Mouse (Mus musculus): ENCODE data around the gene Arid1b.
A peak's percentile ranks its signal among the peaks of the same experiment; 100 is the strongest.

Gene Arid1b

DNA sequence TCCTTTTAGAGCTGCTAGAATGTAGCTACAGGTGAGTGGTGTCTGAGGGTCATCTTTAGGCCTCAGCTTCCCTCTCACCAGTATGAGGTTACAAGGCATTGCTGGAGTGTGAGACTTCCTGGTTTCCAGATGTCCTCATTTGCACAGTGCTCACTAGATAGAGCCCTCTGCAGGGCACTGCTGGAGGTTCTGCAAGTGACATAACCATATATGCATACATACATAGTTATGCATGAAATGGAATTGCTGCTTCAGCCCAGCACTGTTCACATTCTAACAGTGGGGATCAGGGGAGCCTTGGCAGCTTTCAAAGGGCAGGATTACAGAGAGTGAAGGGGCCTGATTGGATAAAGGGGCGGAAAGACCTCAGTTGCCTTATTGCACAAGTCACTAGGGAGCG is 193.4 kb downstream of the Arid1b start:
- no peak for DNase-seq (ENCODE audit: low read depth, low spot score)

DNA sequence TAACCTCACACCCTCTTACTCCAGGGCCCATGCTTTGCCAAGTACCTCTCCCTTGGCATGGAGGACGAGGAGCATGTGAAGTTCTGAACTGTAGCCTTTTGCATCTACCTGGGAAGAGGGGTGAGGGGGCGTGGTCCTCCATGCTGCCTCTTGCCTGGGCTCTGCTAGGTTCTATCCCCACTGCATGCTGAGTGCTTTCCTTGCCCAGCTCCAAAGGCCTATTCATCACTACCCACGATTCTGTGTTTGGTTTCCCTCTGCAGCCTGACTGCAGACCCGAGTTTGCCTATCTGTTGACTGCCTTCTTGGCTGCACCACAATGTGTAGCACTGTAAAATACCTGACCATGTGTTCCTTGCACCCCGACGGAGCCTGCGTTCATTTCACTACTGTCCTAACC is 194.3 kb downstream of the Arid1b start:
- no peak for DNase-seq (ENCODE audit: low read depth, low spot score)

DNA sequence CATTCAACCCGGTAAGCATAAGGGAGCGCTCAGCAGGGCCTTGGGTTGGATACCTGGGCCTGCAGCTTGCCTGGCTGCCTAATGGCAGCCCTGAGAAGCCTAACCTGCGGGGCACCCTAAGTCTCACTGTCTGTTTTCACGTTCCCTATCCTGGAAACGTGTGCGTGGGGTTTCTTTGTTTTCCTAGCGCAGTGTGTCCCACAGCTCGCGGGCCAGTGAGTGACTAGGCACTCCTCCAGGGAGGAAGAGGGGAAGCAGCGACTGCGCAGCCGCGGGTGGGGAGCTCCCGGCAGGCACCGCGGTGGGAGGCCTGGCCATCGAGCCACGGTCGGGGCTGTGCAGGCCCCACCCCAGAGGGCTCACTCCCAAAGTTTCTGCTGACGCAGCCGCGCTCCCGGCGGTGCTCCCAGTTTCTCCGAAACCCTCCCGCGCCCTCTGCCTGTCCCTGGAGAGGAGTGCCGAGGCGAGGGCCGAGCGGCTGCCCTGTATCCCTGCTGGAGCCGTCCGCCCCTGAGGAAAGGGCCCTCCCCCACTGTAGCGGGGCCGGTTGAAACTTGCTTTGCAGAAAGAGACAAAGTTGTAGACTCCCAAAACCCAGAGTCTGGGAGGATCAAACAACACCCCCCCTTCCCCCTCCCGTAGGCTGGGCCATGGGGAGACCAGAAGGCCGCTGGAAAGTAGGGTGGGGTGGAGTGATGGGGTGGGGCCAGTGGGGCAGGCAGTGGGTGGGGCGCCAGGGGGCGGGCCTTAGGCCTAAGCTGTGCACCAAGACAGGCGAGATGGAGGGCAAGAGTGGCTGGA is 195.6 kb downstream of the Arid1b start:
- peak; percentile 72 for DNase-seq (ENCODE audit: low read depth, low spot score)

DNA sequence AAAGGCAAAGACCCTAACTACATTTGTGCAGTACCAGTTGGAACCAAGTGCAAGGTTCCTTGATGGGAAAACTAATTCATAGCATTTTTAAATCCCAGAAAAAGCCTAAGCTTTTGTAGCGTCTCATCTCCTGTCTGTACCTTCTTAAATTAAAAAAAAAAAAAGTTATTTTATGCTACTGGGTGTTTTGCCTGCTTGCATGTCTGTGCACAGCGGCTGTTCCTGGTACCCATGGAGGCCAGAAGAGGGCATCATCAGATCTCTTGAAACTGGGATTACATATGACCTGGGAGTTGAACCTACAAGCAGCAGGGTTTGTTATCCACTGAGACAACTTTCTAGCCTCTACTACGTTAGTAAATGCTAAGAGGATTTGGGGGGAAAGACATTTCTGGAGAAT is 196.2 kb downstream of the Arid1b start:
- no peak for DNase-seq (ENCODE audit: low read depth, low spot score)

DNA sequence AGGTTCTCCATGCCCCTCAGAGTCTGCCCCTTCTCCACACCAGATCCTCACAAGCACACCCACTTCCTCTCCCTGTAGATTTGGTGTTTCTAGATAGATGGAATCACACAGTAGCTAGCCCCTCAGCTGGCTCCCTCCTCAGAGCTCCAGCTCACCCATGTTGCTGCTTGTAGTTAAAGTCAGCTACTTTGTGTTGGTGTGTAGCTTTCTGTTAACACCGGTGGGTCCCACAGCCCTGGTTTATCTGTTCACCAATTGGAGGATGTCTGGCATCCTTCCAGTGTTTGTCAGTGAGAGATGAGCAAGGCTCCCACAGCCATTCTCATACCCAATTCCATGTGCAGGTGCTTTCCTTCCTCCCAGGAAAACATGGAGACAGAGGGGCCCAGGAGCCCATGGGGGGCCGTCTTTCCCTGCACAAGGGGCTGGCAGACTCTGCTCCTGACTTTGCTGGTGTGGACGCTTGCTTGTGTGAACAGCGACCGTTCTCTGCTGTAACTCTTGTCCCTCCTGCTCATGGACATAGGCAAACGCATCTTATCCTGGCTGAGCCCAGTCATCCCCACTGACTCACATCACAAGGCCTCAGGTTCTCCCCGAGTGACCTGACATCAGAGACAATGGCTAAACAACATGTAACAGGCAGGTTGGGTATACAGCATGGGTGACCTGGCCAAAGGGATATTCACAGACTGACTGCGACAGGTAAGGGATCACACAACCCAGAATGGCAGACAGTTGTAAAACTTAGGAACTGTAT is 200.2 kb downstream of the Arid1b start:
- DNase-seq (ENCODE audit: low read depth, low spot score): no peak

DNA sequence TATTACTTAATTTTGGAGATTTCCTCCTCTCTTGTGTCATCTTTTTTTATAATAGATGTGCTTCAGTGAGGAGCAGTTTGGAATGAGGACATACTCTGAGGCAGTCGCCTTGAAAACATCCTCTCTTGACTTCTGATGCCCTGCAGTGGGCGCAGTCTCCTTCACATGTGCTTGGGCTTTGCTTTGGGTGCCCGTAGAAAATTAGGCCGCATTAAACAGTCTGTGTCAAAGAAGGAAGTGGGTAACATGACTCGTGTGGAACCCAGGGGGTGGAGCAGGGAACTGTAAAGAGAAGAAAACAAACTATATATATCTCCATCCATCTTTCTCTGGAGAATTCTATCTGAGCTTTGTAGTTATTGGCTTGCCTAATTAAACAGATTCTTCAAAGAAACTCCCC is 201.3 kb downstream of the Arid1b start:
- no peak for DNase-seq (ENCODE audit: low read depth, low spot score)

DNA sequence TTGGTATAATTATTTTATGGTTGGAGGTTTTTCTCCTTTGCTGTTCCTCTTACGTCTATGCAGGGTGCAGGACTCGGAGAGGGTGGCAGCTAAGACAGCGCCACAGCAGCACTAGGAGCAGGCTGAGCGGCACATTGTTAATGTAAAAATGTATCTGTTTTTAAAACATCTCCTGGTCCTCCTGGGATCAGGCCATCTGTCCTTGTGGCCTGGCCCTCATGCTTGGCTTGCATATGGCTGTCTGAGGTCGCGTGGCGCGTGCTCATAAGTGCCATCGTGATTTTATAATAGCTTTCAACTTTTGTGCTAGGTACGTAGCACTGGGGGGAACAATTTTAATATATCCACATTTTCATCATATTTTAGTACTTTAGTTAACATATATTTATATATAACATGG is 201.9 kb downstream of the Arid1b start:
- no peak for DNase-seq (ENCODE audit: low read depth, low spot score)

DNA sequence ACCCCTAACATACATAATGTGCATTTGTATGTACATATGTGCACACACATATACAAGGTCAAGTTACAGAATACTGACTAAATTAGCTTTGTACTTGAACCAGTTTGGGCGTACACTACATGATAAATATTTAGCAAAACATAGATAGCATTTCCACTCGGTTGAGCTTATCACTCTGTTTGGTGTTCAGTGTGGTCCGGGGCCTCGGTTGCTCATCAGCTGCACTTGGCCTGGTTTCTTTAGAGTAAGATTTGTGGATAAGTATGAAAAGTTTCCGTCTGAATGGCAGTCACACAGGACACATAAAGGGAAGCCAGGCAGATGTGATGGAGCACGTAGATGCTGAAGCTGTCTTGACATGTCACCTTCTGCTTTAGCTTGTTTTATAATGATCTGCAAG is 202.4 kb downstream of the Arid1b start:
- no peak for DNase-seq (ENCODE audit: low read depth, low spot score)

DNA sequence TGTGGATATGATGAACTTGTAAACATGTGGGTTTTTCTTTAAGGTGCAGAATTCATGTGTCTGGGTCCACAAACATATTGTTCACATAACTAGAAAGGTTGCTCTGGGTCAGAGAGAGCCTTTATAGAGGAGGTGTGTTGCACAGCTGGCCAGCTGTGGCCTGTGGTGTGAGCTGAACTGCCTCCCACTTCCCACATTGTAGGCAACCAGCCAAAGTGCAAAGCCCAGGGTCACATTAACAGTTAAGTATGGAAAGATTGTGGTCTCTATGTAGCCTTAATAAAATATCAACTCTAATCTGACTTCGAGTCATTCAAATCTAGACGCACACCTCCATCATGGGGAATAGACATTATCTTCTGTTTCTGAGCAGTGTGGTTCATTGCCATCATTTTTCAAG is 203.0 kb downstream of the Arid1b start:
- no peak for DNase-seq (ENCODE audit: low read depth, low spot score)

DNA sequence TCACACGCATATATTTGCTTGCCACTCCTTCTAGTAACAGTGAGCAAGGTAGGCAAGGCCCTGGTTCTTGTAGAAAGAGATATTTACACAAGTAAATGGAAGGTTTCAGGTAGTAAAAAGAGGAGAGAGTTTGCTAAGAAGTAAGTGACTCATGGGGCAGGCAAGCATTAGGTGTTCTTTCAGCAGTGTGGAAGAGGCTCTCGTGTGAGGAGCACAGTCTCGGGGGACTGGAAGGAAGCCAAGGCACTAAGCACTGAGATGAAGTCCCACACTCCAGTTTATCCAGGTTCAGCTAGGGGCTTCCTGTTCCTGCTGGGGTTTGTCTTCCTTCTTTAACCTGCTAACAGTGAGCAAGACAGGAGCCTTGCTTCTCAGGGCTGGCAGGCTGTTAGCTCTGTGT is 203.6 kb downstream of the Arid1b start:
- no peak for DNase-seq (ENCODE audit: low read depth, low spot score)

DNA sequence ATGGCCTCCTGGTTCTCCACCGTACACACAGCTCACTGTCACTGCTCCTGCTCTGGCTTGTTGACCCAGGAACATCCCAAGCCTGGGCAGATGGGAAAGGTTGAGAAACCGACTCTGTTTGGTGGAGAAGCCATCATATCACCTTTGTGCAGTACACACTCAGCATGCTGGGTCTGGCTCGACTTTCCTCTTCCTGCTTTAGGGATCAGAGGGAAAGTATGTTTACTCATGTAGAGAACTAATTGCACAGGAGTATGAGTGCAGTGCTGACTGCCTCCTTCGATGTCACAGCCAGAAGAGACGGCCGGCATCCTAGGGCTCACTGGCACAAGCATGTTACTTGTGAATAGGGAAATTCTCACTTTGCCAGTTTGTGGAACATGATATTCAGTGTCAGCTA is 204.1 kb downstream of the Arid1b start:
- no peak for DNase-seq (ENCODE audit: low read depth, low spot score)

DNA sequence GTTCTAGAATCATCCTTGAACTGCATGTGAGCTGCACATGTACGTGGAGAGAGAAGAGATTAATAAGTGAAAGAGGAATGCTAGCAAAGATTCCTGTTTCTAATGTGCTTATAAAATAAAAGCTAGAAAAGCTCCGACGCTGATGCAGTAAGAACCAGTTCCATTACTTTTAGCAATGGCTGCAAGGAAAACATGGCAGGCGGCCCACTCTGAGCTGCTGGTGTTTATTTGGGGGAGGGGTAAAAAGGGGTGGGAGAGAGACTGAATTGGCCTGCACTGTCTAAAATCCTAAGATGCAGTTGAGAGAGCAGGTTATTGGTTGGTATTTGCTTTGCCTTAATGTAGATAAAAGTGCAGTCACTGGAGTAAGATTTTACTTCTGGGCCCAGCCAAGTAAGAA is 204.7 kb downstream of the Arid1b start:
- no peak for DNase-seq (ENCODE audit: low read depth, low spot score)

DNA sequence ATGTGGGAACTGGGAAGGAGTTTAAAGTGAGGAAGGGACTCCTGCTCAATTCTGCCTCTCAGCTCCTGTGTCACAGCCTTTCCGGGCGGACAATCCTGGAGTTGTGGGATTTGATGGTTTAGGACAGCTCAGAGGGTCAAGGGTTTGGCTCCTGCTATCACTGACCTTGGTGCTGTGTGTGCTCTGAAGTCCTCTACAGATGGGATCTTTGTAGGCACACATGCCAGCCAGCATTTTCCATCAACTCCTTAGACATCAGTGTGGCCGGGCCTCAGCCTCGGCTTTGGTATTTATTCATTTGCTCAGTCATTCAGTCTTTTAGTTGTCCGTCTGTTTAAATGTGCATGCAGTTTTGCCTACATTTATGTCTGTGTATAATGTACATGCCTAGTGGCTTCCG is 206.5 kb downstream of the Arid1b start:
- DNase-seq (ENCODE audit: low read depth, low spot score): no peak

DNA sequence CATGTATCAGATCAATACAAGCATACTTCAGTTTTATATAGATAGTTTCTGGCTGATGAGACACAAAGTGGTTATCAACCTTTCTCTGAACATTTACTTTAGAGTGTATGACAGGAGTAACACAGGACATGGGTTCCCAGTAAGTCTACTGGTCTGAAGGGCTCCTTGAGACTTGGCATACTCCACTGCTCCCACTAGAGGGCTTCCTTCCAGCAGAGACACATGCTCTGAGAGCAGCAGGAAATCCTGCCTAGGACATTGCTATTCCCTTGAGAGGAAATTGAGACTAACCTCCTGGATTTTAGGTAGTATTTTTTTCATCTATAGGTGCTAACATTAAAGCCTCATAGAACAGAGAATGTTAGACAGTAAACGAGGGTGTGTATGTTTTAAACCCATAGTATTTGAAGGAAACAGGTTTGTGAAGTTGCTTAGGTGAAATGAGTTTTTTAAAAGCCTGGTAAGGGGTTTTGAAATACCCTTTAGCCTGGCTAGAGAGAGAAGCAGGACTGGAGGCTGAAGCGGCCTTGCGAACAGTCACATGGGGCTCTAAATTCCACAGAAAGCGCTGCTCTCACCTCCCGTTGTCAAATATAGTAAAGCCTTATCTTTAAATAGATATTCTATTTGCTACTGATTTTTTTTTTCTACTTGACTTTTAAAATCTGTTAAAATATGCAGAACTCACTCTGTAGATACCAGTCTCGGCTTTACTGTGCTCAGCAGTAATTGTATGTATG is 207.9 kb downstream of the Arid1b start:
- DNase-seq (ENCODE audit: low read depth, low spot score): no peak

DNA sequence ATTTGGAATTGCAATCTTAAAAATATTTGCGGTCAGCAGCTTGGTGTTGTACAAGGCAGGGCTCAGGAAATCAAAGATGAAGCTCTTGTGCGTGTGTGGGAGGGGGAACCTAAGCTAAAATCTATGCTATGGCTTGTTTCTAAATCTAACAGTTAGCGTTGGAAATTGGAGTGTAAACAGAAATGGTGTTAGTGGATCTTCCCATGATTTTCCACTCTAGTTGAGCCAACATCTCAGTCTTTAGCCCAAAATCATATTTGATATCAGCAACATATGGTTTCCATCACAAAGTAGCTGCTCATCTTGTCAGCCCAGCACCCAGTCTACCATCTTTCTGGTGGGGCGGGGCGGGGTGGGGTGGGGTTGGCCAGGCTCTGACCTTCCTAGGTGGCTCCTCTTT is 208.6 kb downstream of the Arid1b start:
- no peak for DNase-seq (ENCODE audit: low read depth, low spot score)

DNA sequence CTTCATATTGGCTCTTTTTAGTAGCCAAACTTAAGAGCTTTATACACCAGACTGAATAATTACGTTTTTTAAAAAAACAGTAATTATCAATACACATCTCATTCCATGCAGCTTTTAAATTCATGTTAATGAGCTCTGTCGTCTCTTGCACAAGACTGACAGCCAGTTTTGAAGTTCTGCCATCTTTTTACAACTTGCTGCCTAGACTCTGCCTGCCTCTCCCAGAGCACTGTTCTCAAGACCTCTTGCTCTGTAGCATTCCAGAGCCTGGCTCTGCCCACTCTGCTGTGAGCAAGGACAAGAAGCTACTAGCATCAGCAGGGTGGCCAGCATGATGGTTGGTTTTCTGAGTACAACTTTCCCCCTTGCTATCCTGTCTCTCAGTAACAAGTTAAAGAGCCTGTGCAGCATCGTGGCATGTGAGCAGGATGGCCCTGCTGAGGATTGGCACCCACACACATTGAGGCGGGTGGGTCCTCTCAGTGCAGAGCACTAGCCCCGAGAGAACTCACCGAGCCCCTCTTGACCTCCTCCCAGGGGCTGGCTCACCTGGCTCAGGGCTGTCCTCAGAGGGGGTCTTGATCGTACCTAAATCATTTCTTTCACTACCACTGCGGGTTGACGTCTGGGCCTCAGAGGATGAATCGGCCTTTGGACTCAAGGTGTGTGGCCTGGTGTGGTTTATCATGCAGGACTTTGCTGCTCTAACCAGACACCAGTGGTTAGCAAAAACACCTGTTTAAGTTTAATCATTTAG is 209.4 kb downstream of the Arid1b start:
- no peak for DNase-seq (ENCODE audit: low read depth, low spot score)

DNA sequence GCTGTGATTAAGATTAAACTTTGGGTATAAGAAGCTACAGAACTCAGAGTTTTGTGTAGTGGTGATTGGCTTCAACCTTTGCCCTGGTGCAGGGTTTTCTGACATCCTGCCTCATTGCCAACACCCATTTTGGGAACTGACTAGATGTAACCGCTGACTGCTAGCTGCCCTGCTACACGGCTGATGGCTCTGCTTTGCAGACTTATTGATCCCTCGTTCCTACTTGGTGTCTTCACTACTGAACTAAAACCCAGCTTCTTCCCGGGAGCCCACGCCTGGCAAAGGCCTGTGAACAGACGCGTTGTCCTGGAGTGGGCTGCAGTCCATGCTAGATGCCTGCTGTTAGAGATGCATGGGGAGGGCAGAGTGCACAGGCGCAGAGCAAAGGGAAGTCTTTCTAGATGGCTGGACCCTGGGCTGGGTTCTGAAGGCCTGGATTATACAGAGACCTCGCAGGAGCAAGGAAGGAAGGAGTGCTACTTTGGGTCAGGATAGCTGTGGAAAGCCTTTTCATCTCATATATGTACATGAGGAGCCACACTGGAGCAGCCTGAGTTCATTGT is 210.1 kb downstream of the Arid1b start:
- no peak for DNase-seq (ENCODE audit: low read depth, low spot score)

DNA sequence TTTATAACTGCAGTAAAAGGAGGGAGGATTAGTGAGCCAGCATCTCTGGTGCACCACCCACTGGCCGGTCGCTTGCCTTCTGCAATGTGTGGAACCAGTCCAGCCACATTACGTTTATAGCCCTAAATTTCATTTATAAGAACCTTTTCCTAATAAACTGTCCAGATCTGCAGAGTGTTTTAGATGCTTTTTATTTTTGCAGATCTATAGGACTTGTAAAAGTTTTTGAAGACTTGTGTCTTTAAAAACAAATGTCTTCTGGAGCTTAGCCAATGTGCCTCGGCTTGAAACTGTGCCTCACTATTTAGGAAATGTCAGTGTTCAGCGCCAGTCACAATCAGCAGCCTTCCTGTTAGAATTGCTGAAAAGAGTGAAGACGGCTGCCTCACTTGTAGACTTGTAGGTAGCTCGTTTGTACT is 211.0 kb downstream of the Arid1b start:
- no peak for DNase-seq (ENCODE audit: low read depth, low spot score)

DNA sequence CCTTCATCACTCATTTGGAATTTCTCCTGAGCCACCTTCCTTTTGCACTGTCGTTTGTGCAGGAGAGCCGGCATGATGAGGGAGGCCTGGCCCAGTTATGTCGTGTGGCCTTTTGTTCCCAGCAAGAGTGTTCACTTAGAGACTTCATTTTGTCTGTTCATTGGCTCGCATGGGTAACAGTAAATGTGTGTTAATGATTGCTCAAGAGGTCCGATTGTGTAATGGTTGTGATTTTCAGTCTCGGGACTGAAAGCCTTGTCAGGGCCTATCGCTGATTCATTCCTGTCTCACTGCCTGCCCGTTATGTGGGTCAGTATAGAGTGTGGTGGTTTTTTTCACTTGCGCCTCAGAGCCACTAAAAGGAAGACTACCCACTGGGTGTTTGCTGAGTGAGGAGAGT is 212.6 kb downstream of the Arid1b start:
- DNase-seq (ENCODE audit: low read depth, low spot score): no peak

DNA sequence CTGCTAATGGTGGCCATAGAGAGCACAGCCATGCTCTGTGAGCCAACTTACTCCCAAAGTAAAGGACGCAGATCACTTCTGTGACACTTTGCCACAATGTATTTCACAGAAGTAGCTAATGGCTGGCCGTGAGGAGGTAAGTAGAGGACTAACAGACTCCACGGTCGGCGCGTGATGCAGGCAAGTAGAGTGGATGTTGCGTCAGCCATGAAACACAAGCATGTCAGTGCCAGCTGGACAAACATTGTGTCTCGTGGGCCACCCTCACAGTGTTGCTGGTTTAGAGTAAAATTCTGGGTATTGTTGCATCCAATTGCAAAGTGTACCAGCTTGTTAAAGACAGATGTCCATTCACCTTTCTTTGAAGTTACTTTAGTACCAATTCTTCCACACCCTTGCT is 213.7 kb downstream of the Arid1b start:
- no peak for DNase-seq (ENCODE audit: low read depth, low spot score)

DNA sequence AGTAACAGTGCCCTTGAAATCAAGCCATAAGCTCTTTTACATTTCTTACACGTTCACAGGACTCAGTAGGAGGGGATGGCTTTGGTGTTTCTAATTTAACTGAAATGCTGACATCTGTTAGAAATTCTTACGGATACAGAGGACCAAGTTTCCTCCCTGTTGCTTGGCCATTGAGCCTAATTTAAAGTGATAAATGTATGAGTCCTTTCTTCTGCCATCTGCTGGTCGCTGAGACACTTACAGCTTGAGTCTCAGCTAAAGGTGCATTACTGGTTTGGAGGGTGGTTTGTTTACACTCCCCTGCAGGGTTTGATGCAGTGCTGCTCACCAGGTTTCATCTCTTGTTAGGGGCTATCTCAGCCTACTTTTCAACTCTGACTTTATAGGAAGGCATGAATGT is 214.2 kb downstream of the Arid1b start:
- DNase-seq (ENCODE audit: low read depth, low spot score): no peak

DNA sequence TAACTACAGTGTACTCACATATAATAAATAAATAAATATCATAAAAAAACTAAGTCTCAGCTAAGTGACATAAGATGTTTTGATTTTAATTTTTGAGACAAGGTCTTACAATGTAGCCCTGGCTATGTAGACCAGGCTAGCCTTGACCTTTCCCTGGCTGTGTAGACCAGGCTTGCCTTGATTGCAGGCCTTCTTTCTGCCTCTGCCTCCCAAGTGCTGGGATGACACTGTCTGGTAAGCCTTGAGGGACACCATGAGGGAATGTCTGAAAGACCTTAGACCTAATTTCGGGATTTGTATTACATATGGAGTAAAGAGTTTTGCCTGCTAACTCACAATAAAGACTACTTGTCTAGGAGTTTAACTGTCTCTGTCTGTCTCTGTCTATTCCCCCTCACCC is 214.9 kb downstream of the Arid1b start:
- DNase-seq (ENCODE audit: low read depth, low spot score): no peak
